Mouse (Mus musculus) brain, embryonic 18.5 days (tissue): ENCODE measurements around the gene Hmga2.

Experiments used
- DNase-seq: peaks from one replicate; pipeline ENCODE4 v3.0.0-alpha.2; 2012; ENCODE audit warnings: low read depth, low spot score

Hmga2 gene

DNA sequence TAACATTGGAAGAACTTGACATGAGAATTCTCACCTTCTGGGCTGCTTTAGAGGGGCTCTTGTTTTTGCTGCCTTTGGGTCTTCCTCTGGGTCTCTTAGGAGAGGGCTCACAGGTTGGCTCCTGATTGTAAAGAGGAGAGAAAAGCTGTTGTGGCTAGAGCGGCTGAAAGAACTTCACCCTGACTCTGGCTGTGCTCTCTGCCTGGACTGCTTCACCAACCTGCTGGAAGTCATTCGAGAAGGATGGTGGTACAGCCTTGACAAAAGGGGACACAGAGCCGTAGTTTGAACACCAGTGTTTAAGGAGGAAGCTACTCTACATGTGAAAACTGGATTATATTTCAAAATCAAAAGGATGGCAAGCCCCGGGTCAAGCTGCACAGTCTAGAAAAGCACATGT is 3.1 kb downstream of the Hmga2 start:
- DNase-seq, result no peak

DNA sequence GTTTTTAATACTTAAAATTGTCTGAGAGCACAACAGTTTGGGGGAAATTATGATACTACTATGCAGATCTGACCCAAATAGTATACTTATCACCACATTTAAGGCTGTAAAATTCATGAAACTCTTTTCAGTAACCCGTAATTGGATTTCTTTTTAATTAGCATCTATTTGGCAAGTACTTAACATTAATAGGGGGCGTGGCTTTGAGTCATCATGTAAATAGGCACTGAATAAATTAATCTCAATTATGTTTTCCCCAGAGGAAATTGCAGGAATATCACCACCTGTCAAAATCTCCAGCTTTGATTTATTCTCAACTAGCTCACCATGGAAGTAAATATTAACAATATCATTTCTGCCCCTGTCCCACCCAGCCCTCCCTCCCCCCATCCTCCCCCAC is 3.7 kb downstream of the Hmga2 start:
- no peak for DNase-seq

- DNase-seq, result no peak
Observed at GRCm38 (mm10) chr10:120465121-120465520, 11.1 kb downstream of the Hmga2 start.

GRCm38 (mm10) chr10:120461769-120462168 is 14.5 kb downstream of the Hmga2 start:
- no peak for DNase-seq

GRCm38 (mm10) chr10:120461301-120461700 is 15.0 kb downstream of the Hmga2 start:
- no peak for DNase-seq

- no peak for DNase-seq
Observed at GRCm38 (mm10) chr10:120458866-120459265, 17.4 kb downstream of the Hmga2 start.

- no peak for DNase-seq
Observed at GRCm38 (mm10) chr10:120449661-120450284, 26.5 kb downstream of the Hmga2 start.

DNA sequence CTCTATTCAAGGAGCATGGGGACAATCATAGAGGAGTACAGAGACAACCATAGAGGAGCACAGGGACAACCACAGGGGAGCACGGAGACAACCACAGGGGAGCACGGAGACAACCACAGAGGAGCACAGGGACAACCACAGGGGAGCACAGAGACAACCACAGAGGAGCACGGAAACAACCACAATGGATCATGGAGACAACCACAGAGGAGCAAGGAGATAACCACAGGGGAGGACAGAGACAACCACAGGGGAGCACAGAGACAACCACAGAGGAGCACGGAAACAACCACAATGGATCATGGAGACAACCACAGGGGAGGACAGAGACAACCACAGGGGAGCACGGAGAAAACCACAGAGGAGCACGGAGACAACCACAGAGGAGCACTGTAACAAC is 29.5 kb downstream of the Hmga2 start:
- DNase-seq, result no peak

GRCm38 (mm10) chr10:120446206-120446605 is 30.1 kb downstream of the Hmga2 start:
- DNase-seq, result no peak

DNA sequence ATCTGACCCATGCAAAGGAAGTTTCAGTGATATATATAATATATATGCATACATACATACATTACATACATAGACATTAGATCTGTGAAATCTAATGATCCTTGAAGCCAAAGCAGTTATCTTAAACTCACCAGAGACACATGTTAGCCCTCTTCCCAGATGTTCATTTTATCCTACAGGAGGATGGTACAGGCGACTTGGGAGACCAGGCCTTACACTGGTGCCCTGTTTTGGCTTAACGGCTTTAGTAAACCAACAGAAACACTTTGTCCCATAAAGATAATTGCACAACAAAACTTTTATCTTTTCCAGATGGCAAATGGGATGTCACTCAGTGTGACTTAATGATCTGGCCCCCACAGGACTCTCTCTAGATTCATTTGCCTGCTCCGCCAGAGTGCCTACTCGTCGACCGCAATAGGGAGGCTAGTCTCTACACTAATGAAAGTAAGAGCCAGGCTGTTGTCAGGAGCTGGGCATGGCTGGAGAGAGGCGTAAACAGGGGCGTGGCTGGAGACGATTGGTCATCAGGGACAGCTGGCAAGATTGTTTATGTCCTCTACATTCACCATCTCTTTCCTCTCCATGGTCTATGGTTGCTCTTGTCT is 31.7 kb downstream of the Hmga2 start:
- DNase-seq, result no peak

- no peak for DNase-seq
Observed at GRCm38 (mm10) chr10:120443757-120444311, 32.4 kb downstream of the Hmga2 start.

DNA sequence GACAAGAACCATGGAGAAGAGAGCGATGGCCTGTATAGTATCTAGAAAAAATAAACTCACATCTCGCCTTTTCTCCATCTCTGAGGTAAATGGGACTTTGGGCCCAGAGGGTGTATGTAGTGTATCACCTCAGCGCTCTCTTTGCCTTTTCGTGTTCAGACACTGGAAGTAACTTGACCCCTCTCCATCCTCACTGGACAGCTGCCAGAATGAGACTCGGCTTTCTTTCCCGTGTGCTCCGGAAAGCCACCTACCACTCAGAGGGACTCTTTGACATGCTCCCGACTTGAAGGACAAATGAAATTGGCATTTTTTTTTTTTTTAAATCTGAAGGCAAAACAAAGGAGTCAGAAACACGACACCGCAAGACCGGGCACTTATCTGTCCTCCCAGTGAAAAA is 35.0 kb downstream of the Hmga2 start:
- no peak for DNase-seq

DNA sequence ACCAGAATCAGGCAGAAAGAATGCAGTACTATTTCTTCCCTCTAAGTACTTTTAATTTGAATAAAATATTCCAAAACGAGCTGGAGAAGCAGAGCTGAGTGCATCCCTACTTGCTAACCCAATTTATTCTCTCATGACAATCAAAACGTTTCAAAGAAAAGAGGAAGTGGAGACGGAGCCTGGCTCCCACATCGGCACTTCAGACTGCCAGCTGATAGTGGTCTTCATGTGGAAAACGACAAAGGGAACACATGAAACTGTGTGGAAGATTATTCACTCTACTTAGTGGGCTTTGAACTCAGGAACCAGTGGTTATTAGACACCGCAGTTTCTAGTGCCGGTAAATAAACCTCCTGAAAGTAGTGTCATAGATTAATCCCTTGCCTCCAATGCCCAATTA is 41.8 kb downstream of the Hmga2 start:
- no peak for DNase-seq

GRCm38 (mm10) chr10:120433463-120433815 is 42.8 kb downstream of the Hmga2 start:
- DNase-seq, result no peak

- DNase-seq, result no peak
Observed at GRCm38 (mm10) chr10:120432731-120433462, 43.4 kb downstream of the Hmga2 start.

DNA sequence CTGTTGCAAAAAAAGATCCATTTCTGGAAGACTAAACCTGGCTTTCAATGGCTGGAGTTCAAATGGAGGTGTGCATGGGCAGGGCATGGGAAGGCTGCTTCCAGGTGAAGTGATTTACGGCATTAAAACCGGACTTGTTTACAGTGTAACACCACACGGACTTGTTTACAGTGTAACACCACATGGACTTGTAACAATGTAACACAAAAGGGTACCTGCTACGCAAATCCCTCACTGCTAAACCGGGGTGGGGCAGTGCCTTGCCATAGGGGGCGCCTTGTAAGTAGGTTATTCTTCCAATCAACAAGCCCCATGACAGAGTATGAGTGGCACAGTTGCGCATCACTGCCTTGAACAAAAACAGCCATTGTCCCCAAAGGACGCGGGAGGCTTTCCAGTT is 44.2 kb downstream of the Hmga2 start:
- DNase-seq, result no peak

- DNase-seq, result no peak
Observed at GRCm38 (mm10) chr10:120431435-120431834, 44.8 kb downstream of the Hmga2 start.

DNA sequence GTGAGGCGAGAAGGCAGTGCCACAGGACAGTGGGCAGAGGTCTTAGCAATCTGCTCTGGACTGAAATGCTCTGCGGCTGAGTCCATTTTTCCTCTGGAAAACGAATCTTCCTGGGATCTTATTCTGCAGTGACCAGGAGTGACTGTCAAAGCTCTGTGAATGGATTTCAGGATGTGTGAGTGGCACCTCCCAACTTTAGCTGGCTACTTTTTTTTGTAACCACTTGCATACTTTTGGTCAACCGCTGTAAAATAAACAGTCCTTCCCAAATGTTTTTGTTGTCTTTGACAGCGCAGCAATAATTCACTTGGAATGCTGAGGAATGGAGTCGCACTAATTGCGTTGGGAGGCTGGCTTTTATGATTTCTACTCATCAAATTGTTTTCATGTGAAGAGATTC is 45.8 kb downstream of the Hmga2 start:
- no peak for DNase-seq

- DNase-seq, result no peak
Observed at GRCm38 (mm10) chr10:120429758-120430259, 46.5 kb downstream of the Hmga2 start.

DNA sequence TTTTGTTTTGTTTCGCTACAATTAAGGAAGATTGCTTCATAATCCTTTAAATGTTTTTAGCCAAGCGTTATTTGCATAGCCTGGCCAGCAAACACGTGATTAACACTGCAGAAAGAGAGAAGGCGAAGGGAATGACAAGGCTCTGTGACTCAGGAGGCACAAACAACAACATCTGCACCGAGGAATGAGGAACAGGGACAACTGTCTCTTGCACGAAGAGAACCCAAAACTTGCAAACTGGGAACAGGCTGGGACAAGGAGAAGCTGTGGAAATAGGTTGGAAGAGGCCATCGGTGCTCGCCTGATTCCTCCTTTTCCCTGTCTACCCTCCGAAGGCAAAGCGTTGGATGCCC is 47.1 kb downstream of the Hmga2 start:
- no peak for DNase-seq

GRCm38 (mm10) chr10:120428430-120429198 is 47.7 kb downstream of the Hmga2 start:
- no peak for DNase-seq

GRCm38 (mm10) chr10:120426086-120426610 is 50.1 kb downstream of the Hmga2 start:
- DNase-seq, result no peak
